Comparison of ENCODE assay signal across 15 mouse cellular contexts in genomic region chr14:31271121-31271520, GRCm38 (mm10). TPM values are rescaled to one million over a fixed set of nuclear protein-coding genes. Genes with fewer than 3 reads are reported as not detected.
"Had no signal": no experiment of that assay in that cellular context is flagged by ENCODE, and none has a peak within 500 bp of the region (broad histone marks: within the 10 kb centered on the region; RNA-seq: fewer than 3 reads in every experiment).

No protein-coding gene starts in this region.

- DNase-seq: left cerebral cortex, postnatal 4 days; liver; liver, embryonic 13.5 days; liver, postnatal 0 days; lung, adult 18-20 months; lung, adult 2 months; lung, embryonic 14.5 days; lung, postnatal 10 days; lung, postnatal 14 days; lung, postnatal 36 days; lung, postnatal 4 days; midbrain, embryonic 14.5 days had no signal

RNA-seq across cellular contexts. Expression of gene Dnah1, which starts 52.6 kb away (rescaled TPM):
- total RNA-seq: monocyte, adult 5-6 weeks had no signal

RNA-seq across cellular contexts. Expression of gene Sema3g, which starts 53.5 kb away (rescaled TPM):
- total RNA-seq: megakaryocyte, adult 5-6 weeks; megakaryocyte-erythroid progenitor cell, adult 5-6 weeks; monocyte, adult 5-6 weeks had no signal
